Mouse (Mus musculus): ENCODE measurements around the gene Trim10. TPM values are rescaled to one million over a fixed set of nuclear protein-coding genes. Genes with fewer than 3 reads are reported as not detected.

Trim10 gene
- polyA plus RNA-seq (2012; rRNA removed): 0.05 TPM in 2 replicates

DNA sequence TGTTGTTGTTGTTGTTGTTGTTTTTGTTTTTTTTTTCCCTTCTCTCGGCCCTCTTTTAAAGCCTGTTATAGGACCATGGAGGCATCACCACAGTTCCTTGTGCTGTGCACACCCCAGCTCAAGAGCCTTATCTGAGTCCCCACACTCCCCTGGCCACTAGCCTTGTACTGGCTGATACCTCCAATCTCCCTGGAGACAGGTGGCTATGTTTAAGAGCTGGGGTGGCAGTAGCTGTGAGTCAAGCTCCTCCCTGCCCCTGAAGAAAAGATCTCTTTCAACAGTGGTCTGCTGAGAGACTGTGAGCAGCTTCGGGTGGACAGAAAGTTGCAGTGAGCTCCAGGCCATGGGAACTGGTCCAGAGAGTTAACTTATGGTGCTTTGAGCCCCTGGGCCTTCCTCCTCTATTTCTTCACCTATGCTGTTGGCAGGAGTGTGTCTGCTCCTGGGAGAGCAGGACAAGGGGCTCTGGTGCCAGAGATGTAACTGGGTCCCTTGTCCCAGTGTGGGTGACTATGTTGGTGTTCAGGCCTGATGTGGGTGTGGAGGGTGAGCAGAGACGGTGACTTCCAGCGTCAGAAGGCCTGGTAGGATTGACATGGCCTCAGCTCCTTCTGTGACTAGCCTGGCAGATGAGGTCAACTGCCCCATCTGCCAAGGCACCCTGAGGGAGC, at the start of gene Trim10:
Gene Trim10 (plus strand): TSS at position 291 of the 671 bp plus-strand sequence.

DNA sequence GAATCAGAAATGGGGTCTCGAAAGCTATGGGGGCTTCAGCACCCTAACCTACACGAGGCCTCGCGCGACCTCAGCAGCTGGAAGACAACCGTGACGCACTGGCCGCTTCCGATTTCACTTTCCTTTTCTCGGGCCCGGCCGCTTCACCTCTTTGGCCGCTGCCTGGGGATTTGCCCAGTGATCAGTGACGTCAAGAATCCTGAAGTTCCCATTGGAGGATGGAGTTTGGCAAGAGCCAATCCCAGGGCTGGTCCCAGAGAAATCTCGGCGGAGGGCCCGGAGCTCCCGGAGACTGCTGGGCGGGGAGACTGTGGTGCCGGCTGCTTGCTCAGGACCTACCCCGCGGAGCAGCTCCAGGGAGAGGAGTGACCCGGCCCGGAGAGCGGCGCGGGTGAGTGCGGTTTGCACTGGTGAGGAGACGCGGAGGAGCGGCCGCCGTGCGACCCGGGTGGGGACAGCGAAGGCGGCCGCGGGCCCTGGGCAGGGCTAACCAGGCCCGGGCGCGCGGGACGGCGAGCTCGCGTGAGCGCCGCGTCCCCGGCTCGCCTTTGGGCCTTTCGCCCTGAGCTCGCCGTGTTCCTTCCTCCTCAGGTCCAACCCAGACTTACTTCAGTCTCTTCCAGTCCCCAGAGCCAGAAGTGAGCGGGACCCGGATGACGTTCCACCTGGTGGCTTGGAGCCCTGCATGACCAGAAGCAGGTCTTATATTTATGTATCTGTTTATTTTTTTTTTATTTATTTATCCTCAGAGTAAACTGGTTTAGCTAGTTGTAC, 32.3 kb upstream of the Trim10 start, which contains the start of gene Trim26:
Gene Trim26 (plus strand): TSS at position 261 of the 774 bp plus-strand sequence.

DNA sequence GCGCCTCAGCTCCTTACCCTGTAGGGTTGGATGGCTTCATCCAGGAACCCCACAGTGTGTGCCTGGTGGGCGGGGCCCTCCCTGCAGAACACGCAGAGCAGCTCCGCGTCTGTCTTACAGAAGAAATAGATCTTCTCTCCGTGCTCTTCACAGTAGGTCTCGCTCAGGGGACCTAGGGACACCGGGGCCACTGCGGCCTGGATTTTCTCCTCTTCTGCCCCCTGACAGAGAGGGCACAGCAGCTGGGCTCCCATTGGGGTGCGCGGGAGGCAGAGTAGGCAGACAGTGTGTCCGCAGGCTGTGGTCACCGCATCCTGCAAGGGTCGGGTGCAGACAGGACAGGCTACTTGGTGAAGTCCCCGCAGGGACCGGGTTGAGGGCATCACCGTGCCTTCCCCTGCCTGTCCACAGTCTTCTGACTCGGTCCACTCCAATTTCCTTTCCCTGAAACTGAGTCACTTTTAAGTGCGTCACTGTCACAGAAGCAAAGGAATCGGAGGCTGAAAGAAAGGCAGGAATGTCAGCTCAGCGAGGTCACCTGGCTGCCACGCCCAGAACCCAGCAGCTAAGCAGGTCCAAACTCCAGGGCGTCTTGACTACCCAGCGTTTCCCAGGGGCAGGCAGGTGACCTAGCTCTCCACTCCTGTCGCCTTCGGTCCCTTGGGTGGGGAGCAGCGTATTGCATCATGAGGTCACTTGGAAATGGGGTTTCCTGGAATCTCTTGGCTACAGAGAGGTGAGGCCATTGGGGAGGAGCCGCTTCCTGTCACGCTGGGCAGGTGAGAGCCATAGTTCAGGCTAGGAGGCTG, 2.5 kb upstream of the Trim10 start, which contains the start of gene Trim15:
Gene Trim15 (minus strand): TSS at position 492 of the 809 bp plus-strand sequence.

DNA sequence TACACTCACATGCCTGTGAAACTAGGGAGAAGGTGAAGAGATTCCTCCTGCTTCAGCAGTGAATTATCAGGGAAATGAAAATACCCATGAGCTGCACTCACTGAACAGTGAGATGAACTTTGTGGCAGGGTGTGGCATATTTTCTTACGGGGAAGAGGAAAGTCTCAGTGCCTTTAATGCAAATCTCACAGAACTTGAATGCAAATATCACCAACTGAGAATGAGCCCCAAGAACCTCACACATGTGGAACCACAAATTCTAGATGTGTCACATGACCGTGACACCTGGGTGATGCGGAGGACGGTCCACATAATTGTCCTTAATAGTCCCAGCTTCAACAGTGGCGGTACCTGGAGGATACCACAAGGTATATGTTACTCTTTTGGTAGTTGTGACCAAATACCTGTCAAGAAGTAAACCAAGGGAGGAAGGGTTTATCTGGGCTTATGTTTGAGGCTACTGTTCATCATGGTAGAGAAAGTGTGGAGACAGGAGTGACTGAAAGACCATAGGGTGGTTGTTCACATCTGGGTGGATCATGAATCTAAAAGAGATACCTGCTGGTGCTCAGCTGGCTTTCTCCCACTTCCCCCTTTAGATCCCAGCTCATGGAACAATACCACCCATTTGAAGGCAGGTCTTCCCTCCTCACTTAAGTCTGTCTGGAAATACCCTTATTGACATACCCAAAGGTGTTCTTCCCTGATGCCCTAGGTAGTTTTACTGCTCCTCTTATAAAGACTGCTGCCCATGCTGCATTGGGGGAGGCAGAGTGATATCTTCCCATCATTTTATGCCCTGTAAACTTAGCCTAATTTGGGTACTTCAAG, 20.9 kb downstream of the Trim10 start, which contains the start of gene Trim40:
Gene Trim40 (minus strand): TSS at position 51 of the 831 bp plus-strand sequence.

DNA sequence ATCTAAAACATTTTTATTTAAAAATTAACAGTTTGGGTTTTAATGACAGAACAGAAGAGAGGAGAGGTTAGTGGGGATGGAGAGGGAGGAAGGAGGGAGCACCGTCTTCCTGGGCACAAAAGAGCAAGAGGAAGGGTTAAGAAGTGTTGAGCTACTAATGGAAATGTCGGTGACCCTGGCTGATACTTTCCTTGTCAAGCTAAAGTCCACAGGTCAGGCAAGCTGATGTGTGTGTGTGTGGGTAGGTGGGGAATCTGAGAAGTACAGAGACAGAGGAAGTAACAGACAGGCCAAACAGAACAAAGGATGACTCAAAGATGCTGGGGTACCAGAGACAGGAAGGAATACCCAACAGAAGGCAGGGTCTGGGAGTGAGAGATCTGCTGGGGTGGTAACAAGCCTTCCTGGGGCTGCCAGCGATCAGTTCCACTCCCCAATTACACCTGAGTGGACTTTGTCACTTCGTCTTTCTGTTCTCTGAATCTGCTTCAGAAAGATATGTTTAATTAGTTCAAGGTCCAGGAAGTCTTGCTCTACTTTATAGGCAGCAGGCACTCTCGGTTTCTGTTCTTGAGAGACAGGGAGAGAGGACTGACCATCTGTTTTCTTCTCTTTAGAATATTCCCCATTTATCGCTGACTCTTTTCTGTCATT, 28.3 kb downstream of the Trim10 start, which contains the start of gene Trim31:
Gene Trim31 (plus strand): TSS at position 567 of the 654 bp plus-strand sequence.

Other genes with a start within 250 kb of the Trim10 start
- not detected in 2 replicates for gene H2-M9, start 226.9 kb upstream of the Trim10 start, polyA plus RNA-seq (2012; rRNA removed)
- not detected in 2 replicates for gene H2-M1, start 197.4 kb upstream of the Trim10 start, polyA plus RNA-seq (2012; rRNA removed)
- not detected in 2 replicates for gene H2-M10.5, start 96.7 kb upstream of the Trim10 start, polyA plus RNA-seq (2012; rRNA removed)
- gene H2-M10.6, start 57.4 kb upstream of the Trim10 start, polyA plus RNA-seq (2012; rRNA removed): not detected in 2 replicates
- gene Trim26, start 32.4 kb upstream of the Trim10 start, polyA plus RNA-seq (2012; rRNA removed): 27.3 and 28.2 TPM in 2 replicates
- gene Trim15, start 2.4 kb upstream of the Trim10 start, polyA plus RNA-seq (2012; rRNA removed): 0.43 and 3.0 TPM in 2 replicates
- gene Trim40, start 20.5 kb downstream of the Trim10 start, polyA plus RNA-seq (2012; rRNA removed): 0.15 and 0.21 TPM in 2 replicates
- not detected in 2 replicates for gene Trim31, start 28.5 kb downstream of the Trim10 start, polyA plus RNA-seq (2012; rRNA removed)
- 1.5 and 2.0 TPM in 2 replicates for gene Rnf39, start 73.3 kb downstream of the Trim10 start, polyA plus RNA-seq (2012; rRNA removed)
- gene Ppp1r11, start 82.2 kb downstream of the Trim10 start, polyA plus RNA-seq (2012; rRNA removed): 154 and 160 TPM in 2 replicates
- 42.6 and 42.9 TPM in 2 replicates for gene Znrd1, start 89.0 kb downstream of the Trim10 start, polyA plus RNA-seq (2012; rRNA removed)
- gene Znrd1as, start 89.0 kb downstream of the Trim10 start, polyA plus RNA-seq (2012; rRNA removed): 4.1 and 4.6 TPM in 2 replicates
- 1.6 and 1.9 TPM in 2 replicates for gene 2410137M14Rik, start 111.7 kb downstream of the Trim10 start, polyA plus RNA-seq (2012; rRNA removed)
- gene H2-M5, start 120.0 kb downstream of the Trim10 start, polyA plus RNA-seq (2012; rRNA removed): 13.8 and 14.5 TPM in 2 replicates
- 444 and 477 TPM in 2 replicates for gene Zfp57, start 131.6 kb downstream of the Trim10 start, polyA plus RNA-seq (2012; rRNA removed)
- gene Mog, start 153.8 kb downstream of the Trim10 start, polyA plus RNA-seq (2012; rRNA removed): 0.08 and 0.11 TPM in 2 replicates
- 279 and 285 TPM in 2 replicates for gene Gabbr1, start 176.4 kb downstream of the Trim10 start, polyA plus RNA-seq (2012; rRNA removed)
- not detected in 2 replicates for gene Olfr90, start 218.9 kb downstream of the Trim10 start, polyA plus RNA-seq (2012; rRNA removed)
- gene Olfr91, start 228.7 kb downstream of the Trim10 start, polyA plus RNA-seq (2012; rRNA removed): not detected in 2 replicates

Measured in central nervous system, embryonic 18 days (tissue).